Mouse (Mus musculus): ENCODE measurements at regions not wholly inside any gene's neighbourhood (a gene's known extent, or its start where the extent isn't known, plus 50 kb on each side); places are given as distances from the start of the nearest gene placed in this dataset.

DNA sequence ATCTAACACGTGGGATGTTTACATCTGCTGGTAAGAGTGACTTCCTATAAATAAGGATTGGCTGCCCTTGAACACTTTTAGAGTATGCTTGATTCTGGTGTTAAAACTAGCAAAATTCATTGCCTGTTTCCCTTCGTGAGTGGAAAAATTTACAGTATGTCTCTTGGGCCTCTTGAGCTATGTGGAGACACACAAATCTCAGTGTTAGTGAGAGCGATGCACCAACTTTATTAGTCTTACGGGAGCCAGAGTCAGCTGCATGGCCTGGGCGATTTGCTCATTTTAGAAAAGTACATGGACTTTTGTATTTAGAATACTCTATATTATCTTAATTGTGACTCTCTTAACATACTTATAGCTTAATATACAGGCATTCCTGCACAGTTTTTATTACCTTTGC lies 430.0 kb downstream of the Chl1 start:
- no peak for TF ChIP-seq CTCF (IDR thresholded peaks at IDR 0.05; ENCODE audit: extremely low read depth, insufficient read depth, low read length)
- no peak for TF ChIP-seq POLR2A (IDR thresholded peaks at IDR 0.05; ENCODE audit: extremely low read depth, insufficient read depth, low read length)
